Mouse (Mus musculus) liver, embryonic 12.5 days (tissue): ENCODE measurements around the gene Vgf. TPM values are rescaled to one million over a fixed set of nuclear protein-coding genes. Genes with fewer than 3 reads are reported as not detected.

ENCODE experiments used
- ATAC-seq: fragments of 200-750 bp; cut with Nextera tagmentation; 2 replicates; pipeline ENCODE4 v1.8.0; 2017; ENCODE audit warnings: moderate number of reproducible peaks, mild to moderate bottlenecking, moderate library complexity
- H3K27ac ChIP-seq: fragments of 300-500 bp; sonication (generic); 2 replicates; pipeline ENCODE4 v1.5.1; 2016; ENCODE audit warnings: mild to moderate bottlenecking
- H3K27me3 ChIP-seq: fragments of 300-500 bp; sonication (generic); replicated peaks from 2 replicates; pipeline ENCODE4 v1.6.1; 2016; ENCODE audit warnings: mild to moderate bottlenecking, moderate library complexity
- H3K36me3 ChIP-seq: fragments of 300-500 bp; sonication (generic); 2 replicates; pipeline ENCODE4 v1.6.1; 2016; ENCODE audit warnings: mild to moderate bottlenecking, moderate library complexity
- H3K4me1 ChIP-seq: fragments of 300-500 bp; sonication (generic); 2 replicates; pipeline ENCODE4 v1.6.1; 2016
- H3K4me2 ChIP-seq: fragments of 300-500 bp; sonication (generic); 2 replicates; pipeline ENCODE4 v1.6.1; 2016; ENCODE audit warnings: mild to moderate bottlenecking, moderate library complexity
- H3K4me3 ChIP-seq: fragments of 300-500 bp; sonication (generic); 2 replicates; pipeline ENCODE4 v1.5.1; 2016; ENCODE audit warnings: mild to moderate bottlenecking, moderate library complexity
- H3K9ac ChIP-seq: fragments of 300-500 bp; sonication (generic); 2 replicates; pipeline ENCODE4 v1.6.1; 2016; ENCODE audit warnings: mild to moderate bottlenecking, moderate library complexity
- H3K9me3 ChIP-seq: fragments of 300-500 bp; sonication (generic); replicated peaks from 2 replicates; pipeline ENCODE4 v1.6.1; 2016; ENCODE audit warnings: mild to moderate bottlenecking, moderate library complexity
- WGBS: fragments of 180-500 bp; shearing (Covaris S2); methylation state at CpG from one replicate; pipeline ENCODE4 v1.1.7; 2016; ENCODE audit not compliant: insufficient replicate concordance; 5-methylcytosine and 5-hydroxymethylcytosine counted together
- polyA plus RNA-seq: library from polyadenylated mRNA; unstranded; fragments of >200 nt; fragmentation: Nextera tagmentation; extraction: Ambion mirVana; gene quantifications from 2 replicates; pipeline ENCODE4 v1.2.1, GENCODE M21; 2016

Vgf gene
- polyA plus RNA-seq, 1 experiment from 2014 or later = not detected

- H3K36me3 ChIP-seq = peaks cover 7% of the 10 kb centered on the region
- H3K9ac ChIP-seq = no peak overlapping the region
- WGBS = 74% methylated on average over 2 of the region's 2 CpGs
- H3K27ac ChIP-seq = no peak overlapping the region
- H3K27me3 ChIP-seq = no peaks in the 10 kb centered on the region
- no peak overlapping the region for H3K4me3 ChIP-seq
- H3K9me3 ChIP-seq = no peaks in the 10 kb centered on the region
- no peak for ATAC-seq
- peaks cover 23% of the 10 kb centered on the region for H3K4me1 ChIP-seq
- H3K4me2 ChIP-seq = peak overlapping the region; percentile 33
Measured at GRCm38 (mm10) chr5:137000612-137001011, 25.6 kb upstream of the Vgf start.

- Histone ChIP-seq H3K9ac (no peak overlapping the region), H3K4me1 (no peaks in the 10 kb centered on the region), H3K9me3 (no peaks in the 10 kb centered on the region), H3K4me3 (no peak overlapping the region), H3K27me3 (peaks cover 18% of the 10 kb centered on the region), H3K27ac (no peak overlapping the region), H3K36me3 (no peaks in the 10 kb centered on the region), H3K4me2 (no peak overlapping the region)
- no peak for ATAC-seq
- 39% methylated on average over 8 of the region's 8 CpGs for WGBS
Measured at GRCm38 (mm10) chr5:137007276-137007675, 18.9 kb upstream of the Vgf start.

GRCm38 (mm10) chr5:137009988-137010387, 16.2 kb upstream of the Vgf start:
- Histone ChIP-seq H3K27me3 (peaks cover 21% of the 10 kb centered on the region), H3K4me3 (no peak overlapping the region), H3K36me3 (no peaks in the 10 kb centered on the region), H3K27ac (no peak overlapping the region), H3K9me3 (peaks cover 7% of the 10 kb centered on the region), H3K4me1 (no peaks in the 10 kb centered on the region), H3K4me2 (no peak overlapping the region), H3K9ac (no peak overlapping the region)
- WGBS = 20% methylated on average over 3 of the region's 3 CpGs
- ATAC-seq = no peak

- no peak overlapping the region for H3K4me2 ChIP-seq
- ATAC-seq = no peak
- no peak overlapping the region for H3K9ac ChIP-seq
- WGBS = 63% methylated on average over 15 of the region's 15 CpGs
- no peak overlapping the region for H3K4me3 ChIP-seq
- no peak overlapping the region for H3K27ac ChIP-seq
- H3K4me1 ChIP-seq = no peaks in the 10 kb centered on the region
- H3K36me3 ChIP-seq = no peaks in the 10 kb centered on the region
- peaks cover 14% of the 10 kb centered on the region for H3K27me3 ChIP-seq
- H3K9me3 ChIP-seq = peaks cover 7% of the 10 kb centered on the region
Measured at GRCm38 (mm10) chr5:137012401-137012950, 13.7 kb upstream of the Vgf start.

GRCm38 (mm10) chr5:137015913-137016312, 10.3 kb upstream of the Vgf start:
- Histone ChIP-seq H3K4me1 (no peaks in the 10 kb centered on the region), H3K4me2 (no peak overlapping the region), H3K36me3 (no peaks in the 10 kb centered on the region), H3K27ac (no peak overlapping the region), H3K4me3 (no peak overlapping the region), H3K27me3 (peaks cover 7% of the 10 kb centered on the region; the same call in 1 of the 2 replicates), H3K9ac (no peak overlapping the region), H3K9me3 (peaks cover 7% of the 10 kb centered on the region)
- 70% methylated on average over 3 of the region's 3 CpGs for WGBS
- ATAC-seq = no peak

GRCm38 (mm10) chr5:137024318-137024717, 1.9 kb upstream of the Vgf start:
- Histone ChIP-seq H3K4me2 (no peak overlapping the region), H3K9me3 (no peaks in the 10 kb centered on the region), H3K36me3 (no peaks in the 10 kb centered on the region), H3K27me3 (peaks cover 77% of the 10 kb centered on the region), H3K4me1 (peaks cover 12% of the 10 kb centered on the region), H3K4me3 (no peak overlapping the region), H3K9ac (no peak overlapping the region), H3K27ac (no peak overlapping the region)
- 52% methylated on average over 3 of the region's 3 CpGs for WGBS
- no peak for ATAC-seq

- peaks cover 19% of the 10 kb centered on the region for H3K4me1 ChIP-seq
- H3K36me3 ChIP-seq = no peaks in the 10 kb centered on the region
- no peak overlapping the region for H3K4me2 ChIP-seq
- H3K27ac ChIP-seq = no peak overlapping the region
- peaks cover 85% of the 10 kb centered on the region for H3K27me3 ChIP-seq
- H3K9ac ChIP-seq = no peak overlapping the region
- no peak overlapping the region for H3K4me3 ChIP-seq
- under 1% methylated on average over 23 of the region's 23 CpGs for WGBS
- H3K9me3 ChIP-seq = no peaks in the 10 kb centered on the region
- no peak for ATAC-seq
Measured at GRCm38 (mm10) chr5:137025132-137025531, 1.1 kb upstream of the Vgf start.

- peaks cover 54% of the 10 kb centered on the region for H3K4me1 ChIP-seq
- no peaks in the 10 kb centered on the region for H3K36me3 ChIP-seq
- no peaks in the 10 kb centered on the region for H3K9me3 ChIP-seq
- peaks cover 90% of the 10 kb centered on the region for H3K27me3 ChIP-seq
- H3K9ac ChIP-seq = no peak overlapping the region
- ATAC-seq = no peak
- no peak overlapping the region for H3K27ac ChIP-seq
- H3K4me2 ChIP-seq = peak overlapping the region; percentile 71; the same call in 1 of the 2 replicates
- WGBS = 10% methylated on average over 29 of the region's 29 CpGs
- H3K4me3 ChIP-seq = no peak overlapping the region
Measured at GRCm38 (mm10) chr5:137028561-137029272, 2.5 kb downstream of the Vgf start.

- Histone ChIP-seq H3K27me3 (peaks cover 90% of the 10 kb centered on the region), H3K4me1 (peaks cover 54% of the 10 kb centered on the region), H3K36me3 (no peaks in the 10 kb centered on the region), H3K9ac (no peak overlapping the region), H3K4me3 (peak overlapping the region; percentile 38), H3K9me3 (no peaks in the 10 kb centered on the region), H3K4me2 (peak overlapping the region; percentile 71), H3K27ac (no peak overlapping the region)
- no peak for ATAC-seq
- 2% methylated on average over 8 of the region's 8 CpGs for whole genome bisulfite sequencing
Measured at GRCm38 (mm10) chr5:137029273-137029585, 3.0 kb downstream of the Vgf start.

GRCm38 (mm10) chr5:137029643-137030415, 3.6 kb downstream of the Vgf start:
- no peaks in the 10 kb centered on the region for H3K9me3 ChIP-seq
- 3% methylated on average over 52 of the region's 52 CpGs for WGBS
- ATAC-seq = peak; percentile 57
- peaks cover 54% of the 10 kb centered on the region for H3K4me1 ChIP-seq
- H3K27ac ChIP-seq = no peak overlapping the region
- H3K4me3 ChIP-seq = peak overlapping the region; percentile 38
- no peaks in the 10 kb centered on the region for H3K36me3 ChIP-seq
- peak overlapping the region; percentile 30; the same call in 1 of the 2 replicates for H3K9ac ChIP-seq
- peaks cover 87% of the 10 kb centered on the region for H3K27me3 ChIP-seq
- H3K4me2 ChIP-seq = peak overlapping the region; percentile 71

GRCm38 (mm10) chr5:137030416-137030810, 4.2 kb downstream of the Vgf start:
- H3K27me3 ChIP-seq = peaks cover 81% of the 10 kb centered on the region
- peaks cover 2% of the 10 kb centered on the region; the same call in 1 of the 2 replicates for H3K36me3 ChIP-seq
- H3K4me2 ChIP-seq = peak overlapping the region; percentile 71
- H3K4me3 ChIP-seq = peak overlapping the region; percentile 38
- no peak overlapping the region for H3K9ac ChIP-seq
- WGBS = 13% methylated on average over 22 of the region's 22 CpGs
- no peak for ATAC-seq
- H3K4me1 ChIP-seq = peaks cover 48% of the 10 kb centered on the region
- H3K9me3 ChIP-seq = no peaks in the 10 kb centered on the region
- H3K27ac ChIP-seq = no peak overlapping the region
